Mouse (Mus musculus) right cerebral cortex, adult 18-20 months (tissue): ENCODE results near the gene Etv6.

Experiments used
- DNase-seq: peaks from one replicate; pipeline ENCODE4 v3.0.0; 2022; ENCODE audit warnings: mixed read lengths

The Etv6 gene

DNA sequence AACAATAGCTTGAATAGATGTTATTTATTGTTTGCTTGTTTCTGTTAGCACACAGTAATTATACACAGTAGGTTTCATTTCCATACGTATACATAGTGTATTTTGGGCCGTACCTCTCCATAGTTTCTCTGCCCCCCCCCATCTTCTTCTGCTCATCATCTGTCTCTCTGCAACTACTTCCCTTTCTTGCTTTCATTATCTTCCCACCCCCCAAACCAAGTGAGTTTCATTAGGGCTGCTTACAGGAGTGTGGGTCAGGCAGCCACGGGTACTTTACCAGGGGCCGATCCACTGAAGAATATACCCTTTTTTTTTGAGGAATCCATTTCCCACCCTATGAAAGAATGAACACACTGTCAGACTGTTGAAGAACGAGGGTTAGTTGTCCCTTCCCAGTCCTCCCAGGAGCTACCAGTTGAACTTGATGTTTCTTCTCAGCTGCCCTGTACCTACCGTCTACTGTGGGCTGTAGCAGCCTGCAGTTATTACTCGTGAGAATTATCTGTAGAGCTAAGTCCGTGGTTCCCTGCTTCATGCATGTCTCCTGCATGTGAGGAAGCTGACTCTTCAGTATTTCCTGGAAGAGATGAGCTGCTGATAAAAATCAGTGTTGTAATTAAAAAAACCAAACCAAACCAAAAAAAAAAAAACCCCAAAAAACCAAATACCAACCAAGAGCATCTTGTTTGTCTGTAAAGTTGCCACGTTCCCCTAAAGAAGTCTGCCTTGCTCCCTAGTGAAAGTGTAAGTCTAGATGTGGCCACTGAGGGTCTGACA, 9.8 kb downstream of the Etv6 start:
- DNase-seq = no peak

DNA sequence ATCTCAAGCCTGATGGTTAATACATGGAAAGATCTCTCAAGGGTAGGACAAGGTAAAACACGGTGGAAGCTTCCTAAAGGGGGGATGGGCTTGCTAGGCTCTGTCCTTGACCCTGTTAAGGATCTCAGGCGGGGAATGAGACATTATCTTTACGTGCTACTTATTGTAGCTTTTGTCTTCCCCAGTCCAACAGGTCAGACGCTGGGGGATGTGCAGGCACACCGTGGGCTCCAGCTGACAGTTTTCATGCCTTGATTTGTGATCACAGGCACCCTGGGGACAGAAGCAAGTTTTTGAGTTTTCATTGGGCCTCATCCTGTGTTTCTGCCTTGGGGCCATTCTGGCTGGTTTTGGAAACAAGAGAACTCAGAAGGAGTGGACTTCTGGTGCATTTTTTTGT, 10.6 kb downstream of the Etv6 start:
- DNase-seq = no peak

DNA sequence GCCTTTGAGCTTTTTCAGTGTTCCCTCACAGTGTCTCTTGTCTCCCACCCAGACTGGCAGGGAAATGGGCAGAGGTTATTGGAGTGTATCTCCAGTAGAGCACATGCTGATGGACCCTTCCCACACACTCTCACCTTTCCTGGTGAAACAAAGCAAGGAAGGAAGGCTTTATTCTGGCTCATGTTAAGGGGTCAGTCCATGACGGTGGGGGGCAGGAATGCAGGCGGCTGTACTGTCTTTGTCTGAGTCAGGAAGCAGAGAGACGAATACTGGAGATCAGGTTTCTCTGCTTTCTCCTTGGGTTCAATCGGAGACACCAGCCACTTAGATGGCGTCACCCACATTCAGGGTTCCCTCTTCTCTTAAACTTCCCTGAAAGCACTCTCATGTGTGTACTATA, 11.7 kb downstream of the Etv6 start:
- no peak for DNase-seq

DNA sequence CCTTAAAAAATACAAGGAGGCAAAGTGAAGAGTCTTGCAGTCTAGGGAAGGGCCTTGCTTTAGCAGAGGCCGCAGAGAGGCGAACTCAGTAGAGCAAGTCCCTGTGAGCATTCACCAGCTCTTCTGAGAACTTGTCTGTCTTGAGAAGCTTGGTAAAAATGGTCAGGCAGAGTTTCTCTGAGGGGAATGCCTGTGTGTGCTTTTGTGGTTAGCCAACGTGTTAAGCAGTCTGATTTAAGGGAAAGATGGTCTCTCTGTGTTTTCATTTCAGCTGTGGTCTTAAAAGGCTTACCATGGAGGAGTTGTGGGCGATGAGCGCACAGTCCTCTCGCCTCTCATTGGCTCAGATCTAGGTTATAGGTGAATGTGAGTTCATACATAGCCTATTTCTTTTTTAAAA, 12.5 kb downstream of the Etv6 start:
- DNase-seq = no peak

DNA sequence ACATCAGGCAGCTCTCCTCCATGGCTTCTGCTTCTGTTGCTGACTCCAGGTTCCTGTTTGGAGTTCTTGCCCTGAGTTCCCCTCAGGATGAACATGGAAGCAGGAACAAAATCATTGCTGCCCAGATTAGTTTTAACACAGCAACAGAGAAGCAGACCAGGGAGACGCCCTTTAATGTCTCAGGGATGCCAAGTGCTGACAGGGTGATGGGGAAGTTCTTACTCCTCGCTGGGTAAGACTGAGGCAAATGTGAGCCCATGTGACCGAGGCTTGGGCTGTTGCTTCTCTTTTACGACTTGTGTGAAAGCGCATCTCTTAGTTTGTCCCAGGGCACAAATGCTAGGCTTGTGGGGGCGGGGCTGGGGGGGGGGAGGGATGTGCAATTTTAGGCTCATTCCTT, 13.5 kb downstream of the Etv6 start:
- DNase-seq = no peak

DNA sequence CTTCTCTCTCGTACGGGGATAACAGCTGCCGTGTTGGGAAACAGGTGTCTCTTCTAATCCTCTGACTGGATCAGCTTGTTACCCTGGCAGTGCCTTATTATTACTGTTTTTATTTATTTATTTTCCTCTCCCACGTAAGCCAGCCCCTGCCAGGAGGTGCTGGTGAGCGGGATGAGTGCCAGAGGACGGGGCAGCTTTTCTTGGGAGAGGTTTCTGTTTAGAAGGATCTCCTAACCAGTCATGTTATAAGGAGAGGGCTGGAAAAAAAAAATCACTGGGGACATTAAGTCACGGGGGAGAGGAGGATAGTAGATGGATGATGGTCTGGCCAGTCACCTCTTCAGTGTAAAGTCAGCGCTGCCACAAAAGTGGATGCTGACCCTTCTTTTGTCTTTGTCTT, 15.0 kb downstream of the Etv6 start:
- DNase-seq = no peak

DNA sequence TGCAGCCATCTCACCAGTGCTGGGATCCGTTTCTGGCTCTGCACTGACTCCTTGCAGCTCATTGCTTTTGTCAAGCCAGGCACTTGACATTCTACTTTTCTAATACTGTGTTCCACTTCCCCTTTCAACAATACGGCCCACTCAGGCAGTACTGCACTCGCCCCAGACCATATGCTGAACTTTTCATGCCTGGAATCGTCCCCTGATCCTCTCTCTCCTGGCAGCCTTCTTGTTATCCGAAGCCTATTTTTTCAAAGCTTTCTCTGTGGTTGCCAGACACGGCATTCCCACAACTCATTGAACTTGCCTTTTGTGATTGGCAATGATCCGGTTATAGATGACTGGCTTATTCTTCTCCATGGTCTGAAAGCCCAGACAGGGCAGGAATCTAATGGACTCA, 16.4 kb downstream of the Etv6 start:
- DNase-seq = no peak

DNA sequence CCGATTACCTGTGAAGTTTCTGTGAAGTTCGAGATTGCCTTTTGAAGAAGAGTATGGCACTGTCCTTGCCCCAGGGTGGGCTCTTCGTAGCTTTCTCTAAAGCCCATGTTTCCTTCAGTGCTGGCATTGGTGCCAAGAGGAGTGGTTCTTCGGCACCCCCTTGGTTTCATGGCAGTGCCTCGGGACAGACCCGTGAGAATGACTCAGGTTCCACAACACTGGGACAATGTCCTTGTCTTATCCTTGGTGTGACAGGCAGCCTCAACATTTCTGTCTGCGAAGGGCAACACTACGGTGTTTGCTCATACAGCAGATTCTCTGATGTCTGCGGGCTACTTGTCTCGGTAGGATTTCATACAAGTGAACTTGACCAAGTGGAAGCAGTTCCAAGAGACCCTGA, 17.6 kb downstream of the Etv6 start:
- no peak for DNase-seq

DNA sequence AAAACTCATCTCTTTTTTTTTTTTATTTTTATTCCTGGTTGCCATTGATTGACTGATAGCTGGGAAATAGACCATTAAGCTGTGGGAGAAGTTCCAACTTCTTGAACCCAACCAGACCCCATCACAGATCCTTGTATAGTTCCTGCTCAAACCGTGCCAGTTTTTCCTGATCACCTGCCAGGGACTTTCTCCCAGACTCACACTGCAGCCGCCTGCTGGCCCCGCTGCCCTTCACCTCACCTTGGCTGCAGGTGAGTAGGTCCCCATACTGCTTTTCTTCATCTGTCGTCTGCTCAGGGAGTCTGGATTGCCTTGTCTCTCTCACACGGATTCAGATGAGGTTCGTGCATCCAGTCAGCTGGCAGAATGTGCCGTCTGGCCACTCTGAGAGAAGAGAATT, 18.1 kb downstream of the Etv6 start:
- DNase-seq = no peak

DNA sequence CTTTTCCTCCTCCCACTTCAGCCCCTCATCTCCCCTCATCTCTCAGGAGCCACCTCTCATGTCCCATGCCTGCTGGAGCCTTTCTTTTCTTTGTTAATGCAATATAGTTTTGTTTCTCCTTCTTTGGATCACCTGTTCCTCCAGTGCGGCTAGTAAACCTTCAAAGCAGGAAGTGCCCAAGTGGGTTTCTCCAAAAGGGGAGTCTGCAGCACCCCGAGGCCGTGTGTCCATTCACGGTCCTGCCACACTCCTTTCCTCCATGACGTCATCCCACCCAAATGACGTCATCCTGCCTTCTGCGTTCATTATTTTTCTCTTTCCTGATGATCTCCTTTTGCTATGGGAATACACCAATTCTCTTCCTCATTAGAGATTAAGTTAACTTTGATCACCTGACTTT, 20.1 kb downstream of the Etv6 start:
- no peak for DNase-seq

DNA sequence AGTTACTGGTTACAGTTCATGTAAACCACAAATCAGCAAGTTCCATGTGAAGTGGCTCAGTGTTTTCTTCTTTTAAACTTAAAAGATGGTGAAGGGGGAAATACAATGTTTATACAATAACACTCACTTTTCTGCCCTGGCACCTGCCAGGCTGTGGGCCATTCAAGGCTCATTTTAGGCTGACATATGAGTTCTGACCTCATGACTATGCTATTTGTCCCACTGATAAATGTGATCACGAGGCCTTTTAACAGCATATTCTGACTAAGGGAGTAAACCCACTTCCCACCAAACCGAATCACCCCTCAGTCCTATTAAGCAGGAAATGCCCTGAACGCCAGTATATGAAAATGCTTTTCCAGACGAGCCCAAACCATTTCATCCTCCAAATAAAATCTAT, 23.0 kb downstream of the Etv6 start:
- DNase-seq = no peak

DNA sequence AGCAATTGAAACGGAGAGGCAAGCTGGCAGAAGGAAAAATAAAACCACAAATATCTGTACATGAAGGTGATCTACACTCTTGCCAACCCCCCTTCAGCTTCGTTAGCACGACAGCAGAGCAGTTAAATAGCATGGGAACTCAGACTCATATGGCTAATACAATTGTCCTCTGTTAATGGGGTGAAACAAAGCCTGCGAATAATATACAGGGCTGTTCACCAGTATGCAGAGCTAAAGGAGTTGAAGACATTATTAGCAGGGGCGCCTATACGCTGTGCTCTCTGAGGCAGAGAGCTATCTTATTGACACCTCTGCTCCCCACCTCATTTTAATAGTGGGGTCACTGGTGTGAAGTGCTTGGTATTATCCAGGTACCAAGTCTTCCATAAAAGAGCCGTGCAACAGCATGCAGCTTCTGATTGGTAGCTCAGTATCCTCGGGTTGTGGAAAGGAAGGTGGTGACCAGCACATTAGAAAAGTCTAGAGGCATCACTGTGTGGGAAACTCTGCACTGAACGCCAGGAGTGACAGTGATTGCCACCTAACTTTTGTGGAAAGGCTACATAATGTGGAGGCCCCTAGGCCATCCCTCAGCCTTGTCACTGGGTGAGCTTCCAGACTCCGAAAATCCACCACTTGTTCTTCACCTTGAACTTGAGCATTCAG, 23.5 kb downstream of the Etv6 start:
- no peak for DNase-seq

DNA sequence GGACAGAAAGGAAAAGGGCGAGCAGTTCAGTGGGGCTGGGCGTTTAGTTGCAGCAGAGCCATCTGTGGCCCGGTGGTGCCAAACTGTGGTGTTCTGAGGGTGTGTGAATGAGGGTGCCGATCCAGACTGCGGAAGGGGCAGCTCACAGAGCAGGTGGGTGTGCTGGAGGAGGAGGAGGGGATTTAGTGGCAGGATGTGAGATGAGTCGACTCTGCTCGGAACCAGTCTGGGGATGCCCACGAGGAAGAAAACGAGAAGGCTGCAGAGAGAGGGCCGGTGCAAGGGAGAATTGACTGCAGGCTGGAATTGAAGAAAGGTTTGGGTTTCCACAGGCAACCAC, 24.0 kb downstream of the Etv6 start:
- DNase-seq = peak; percentile 60

DNA sequence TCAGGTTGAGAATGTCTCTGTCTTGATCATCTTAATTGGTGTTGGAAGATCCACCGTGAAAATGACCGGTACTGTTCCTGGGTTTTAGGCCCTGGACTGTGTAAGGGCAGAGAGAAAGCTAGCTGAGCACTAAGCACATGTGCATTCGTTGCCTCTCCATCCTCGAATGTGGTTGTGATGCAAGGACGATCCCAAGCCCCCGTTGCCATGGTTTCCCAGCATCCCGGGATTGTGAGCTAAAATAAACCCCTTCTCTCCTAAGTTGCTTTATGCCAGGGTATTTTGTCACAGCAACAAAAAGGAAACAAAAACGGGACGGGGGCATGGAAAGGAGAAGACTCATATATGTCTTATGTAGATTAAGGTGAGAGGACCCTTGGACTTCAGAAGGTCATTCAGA, 24.5 kb downstream of the Etv6 start:
- no peak for DNase-seq

DNA sequence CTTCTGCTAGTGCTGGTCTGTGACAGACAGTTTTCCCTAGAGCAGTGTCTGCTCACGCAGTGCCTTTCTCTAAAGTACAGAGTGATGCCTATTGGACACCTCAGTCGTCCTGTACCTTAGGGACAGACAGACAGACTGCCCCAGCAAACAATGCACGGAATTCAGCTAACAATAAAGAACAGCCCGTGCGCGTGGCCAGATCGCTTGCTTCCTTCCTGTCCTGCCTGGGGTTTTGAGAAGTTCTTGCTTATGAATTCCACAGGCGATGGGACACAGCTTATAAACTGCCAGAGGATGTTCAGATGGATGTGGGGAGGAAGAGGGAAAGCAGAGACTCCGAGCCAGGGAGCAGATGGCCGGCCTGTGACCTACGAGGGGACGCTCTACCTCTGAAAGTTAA, 25.3 kb downstream of the Etv6 start:
- no peak for DNase-seq

DNA sequence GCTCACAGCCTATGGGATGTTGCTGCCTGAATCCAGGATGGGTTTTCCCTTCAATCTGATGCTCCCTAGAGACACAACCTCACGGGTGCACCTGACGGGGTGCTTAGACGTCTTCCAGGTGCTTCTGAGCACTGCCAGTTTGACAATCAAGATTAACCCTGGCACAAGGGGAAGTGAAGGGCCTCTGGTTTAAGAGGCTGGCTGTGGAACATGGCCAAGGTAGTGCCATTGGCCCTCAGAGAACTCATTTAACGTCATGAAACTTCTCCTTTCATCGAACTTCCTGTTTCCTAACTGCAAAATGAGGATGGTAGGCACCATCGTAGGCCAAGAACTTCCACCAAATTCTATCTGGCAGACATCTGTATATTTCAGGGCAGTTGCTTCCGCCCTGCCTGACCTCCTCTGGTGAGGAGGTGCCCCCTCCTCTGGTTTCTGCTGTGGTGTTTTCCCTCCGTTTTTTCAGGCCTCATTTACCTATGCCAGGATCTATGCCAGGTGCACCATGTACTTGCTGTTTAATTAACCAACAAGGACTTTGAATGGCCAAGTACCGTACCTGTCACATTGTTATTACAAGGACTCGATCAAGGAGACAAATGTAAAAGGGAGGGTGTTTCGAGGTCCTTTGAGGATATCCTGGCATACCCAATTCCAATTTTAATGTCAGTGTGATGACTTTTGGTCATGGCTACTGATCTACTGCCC, 29.7 kb downstream of the Etv6 start:
- no peak for DNase-seq

DNA sequence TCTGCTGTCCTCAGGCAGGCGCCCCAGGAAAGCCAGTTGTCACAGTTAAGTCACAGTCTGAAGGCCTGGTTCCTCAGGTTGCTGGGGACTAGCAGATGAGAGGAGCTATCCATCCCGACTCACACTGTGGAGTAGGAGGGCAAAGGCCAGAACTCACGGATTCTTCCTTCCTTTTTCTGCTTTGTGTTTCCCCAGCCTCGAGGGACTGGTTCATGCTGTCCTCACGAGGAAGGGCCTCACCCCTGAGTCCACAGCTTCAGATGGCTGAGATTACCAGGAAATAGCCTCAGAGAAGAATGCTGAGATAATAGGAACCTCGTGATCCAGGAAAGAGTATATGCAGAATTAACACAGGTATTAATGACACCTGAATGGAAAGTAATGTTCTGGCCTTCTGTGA, 30.6 kb downstream of the Etv6 start:
- no peak for DNase-seq

DNA sequence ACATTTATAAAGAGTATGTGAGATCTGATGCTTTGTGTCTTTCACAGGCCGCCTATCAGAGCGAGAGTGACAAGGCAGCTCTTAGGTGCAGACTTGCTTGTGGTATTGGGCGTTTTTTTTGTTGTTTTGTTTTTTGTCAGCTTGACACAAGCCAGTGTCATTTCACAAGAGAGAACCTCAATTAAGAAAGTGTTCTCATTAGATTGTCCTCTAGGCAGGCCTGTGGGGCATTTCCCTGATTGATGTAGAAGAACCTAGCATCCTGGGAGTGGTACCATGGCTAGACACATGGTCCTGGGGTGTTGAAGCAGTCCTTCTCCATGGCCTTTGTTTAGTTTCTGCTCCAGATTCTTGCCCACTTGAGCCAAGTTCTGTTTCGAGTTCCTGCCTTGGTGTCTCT, 31.5 kb downstream of the Etv6 start:
- DNase-seq = no peak

DNA sequence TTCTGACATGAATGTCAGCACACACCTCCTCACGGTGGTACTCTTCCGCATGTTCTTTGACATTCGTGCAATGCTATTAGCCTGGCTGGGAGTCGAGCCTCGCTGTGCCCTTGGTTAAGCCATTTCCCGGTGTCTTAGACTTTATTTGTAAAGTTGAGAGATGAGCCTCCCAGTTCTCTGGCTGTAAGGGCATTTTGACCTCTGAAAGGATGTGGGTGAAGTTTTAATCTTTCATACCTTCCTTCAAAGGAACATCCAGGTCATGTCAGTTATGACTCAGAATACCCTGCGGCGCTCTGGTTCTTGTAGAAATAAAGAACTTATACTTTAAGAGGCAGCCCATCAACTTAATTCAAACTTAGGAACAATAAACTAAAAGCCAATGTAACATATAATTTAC, 32.0 kb downstream of the Etv6 start:
- DNase-seq = no peak

DNA sequence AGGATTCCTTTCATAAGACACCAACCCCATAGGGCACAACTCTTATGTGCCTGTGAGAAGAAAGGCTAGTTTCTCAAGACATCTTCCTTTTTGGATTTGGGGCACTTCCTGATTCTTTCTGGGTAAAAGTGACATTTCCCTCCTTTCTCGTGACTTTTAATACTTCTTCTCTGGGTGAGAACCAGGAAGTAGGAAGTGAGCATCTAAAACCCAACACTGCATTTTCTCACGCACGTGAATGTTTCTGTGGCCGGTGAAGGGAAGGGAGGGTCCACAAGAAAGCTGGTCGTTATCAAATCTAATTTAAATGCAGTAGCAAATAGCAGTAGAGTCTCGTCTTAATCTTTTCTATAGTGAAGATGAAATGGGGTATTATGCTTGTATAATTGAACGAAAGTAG, 36.9 kb downstream of the Etv6 start:
- DNase-seq = no peak

DNA sequence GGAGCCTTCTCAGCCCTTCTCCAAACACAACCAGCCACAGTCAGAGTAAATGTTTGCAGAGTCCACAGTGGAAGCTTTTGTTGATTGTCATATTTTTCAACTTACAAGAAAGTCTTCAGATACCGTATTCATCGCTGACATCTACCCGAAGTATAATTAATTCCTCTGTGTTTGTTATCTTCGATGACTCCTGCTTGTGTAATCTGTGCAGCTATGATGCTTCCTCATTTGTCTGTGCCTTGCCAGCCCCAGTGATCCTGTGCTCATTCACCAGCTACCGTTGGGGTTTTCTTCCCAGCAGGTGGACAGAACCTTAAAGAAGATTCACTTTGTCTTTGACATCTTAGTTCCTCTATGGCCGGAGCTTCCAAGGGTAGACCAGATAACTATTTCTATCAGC, 37.4 kb downstream of the Etv6 start:
- DNase-seq = no peak

DNA sequence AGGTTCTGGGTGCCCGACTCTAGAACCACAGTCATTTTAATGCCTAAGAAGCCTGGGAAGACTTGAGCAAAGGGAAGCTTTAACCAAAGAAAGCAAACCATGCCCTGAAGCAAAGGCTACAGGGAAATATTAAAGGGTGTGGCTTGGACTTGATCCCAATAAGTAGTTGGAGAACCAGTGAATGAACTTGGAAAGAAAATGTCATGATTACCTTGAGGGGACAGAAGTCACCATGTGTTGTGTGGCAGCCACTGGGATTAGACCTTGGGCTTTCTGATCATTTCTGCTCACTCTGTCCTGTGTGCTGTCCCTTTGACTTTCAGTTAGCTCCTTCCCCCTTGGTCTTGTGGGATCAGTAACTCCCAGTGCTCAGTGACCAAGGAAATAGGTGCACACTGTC, 38.9 kb downstream of the Etv6 start:
- no peak for DNase-seq

DNA sequence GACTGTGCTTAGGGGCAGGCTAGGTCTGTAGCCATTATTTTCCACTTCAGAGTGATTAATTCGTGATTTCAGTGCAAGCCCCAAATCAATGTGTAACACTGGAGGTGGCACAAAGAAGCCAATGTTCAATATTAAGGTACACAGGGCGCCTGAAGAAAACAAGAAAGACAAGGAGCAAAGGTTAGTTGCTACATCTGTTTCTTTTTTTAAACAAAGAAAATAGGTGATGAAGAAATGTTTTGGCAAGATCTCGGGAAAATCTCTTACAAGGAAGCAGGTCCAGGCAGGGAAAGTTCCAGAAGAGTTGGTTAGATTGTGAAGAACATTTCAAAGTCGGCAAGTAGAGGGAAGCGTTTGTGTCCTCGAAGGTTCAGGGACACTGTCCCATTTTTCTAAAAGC, 39.5 kb downstream of the Etv6 start:
- DNase-seq = no peak

DNA sequence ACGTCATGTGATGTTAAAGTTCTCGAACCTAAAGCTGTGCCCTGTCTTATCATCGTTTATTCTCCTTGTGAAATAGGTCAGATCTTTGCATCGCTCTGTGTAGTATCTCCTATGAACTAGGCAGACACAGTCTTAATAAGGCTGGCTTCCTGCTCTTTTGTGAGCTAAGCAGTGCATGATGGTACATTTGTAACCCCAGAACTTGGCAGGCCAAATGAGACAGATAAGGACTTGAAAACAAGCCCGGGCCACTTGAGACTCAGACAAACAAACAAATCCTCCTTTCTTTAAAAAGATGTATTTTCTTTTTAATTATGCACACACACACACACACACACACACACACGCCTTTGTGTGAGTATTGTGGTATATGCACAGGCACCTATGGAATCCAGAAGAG, 42.5 kb downstream of the Etv6 start:
- no peak for DNase-seq

DNA sequence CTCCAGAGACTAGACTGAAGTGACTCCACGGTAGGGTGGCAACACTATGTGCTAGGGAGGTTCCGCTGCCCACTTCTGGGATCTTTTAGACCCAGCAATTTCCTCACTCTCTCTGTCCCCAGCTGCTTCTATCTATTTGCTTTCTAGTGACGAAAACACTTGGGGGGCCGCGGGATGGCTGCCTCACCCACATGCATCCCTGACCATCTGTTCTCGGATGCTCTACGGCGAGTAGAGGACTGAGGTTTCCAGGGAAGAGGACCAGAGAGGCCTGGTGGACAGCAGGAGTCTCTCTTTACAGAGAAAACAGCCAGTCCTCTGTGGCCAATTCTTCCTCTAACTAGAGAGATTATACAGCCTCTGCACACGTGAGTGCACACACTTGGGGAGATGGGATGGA, 43.6 kb downstream of the Etv6 start:
- DNase-seq = peak; percentile 76
